Mouse (Mus musculus) myocyte (in vitro differentiated cells): ENCODE measurements around the gene Ercc6l2. TPM values are rescaled to one million over a fixed set of nuclear protein-coding genes. Genes with fewer than 3 reads are reported as not detected.
A peak's percentile ranks its signal among the peaks of the same experiment; 100 is the strongest.

Experiments used
- H3K27me3 ChIP-seq: one replicate; pipeline ENCODE4 v1.6.1; 2011; ENCODE audit not compliant: control insufficient read depth, insufficient read depth, insufficient read length
- H3K36me3 ChIP-seq: one replicate; pipeline ENCODE4 v1.6.1; 2011; ENCODE audit not compliant: control insufficient read depth, insufficient read depth
- H3K4me2 ChIP-seq: one replicate; pipeline ENCODE4 v1.6.1; 2011; ENCODE audit warnings: low read depth, control low read depth
- H3K4me3 ChIP-seq: one replicate; pipeline ENCODE4 v1.5.1; 2011; ENCODE audit warnings: mild to moderate bottlenecking, control low read depth, moderate library complexity
- H3K79me2 ChIP-seq: one replicate; pipeline ENCODE4 v1.6.1; 2011; ENCODE audit not compliant: control insufficient read depth, insufficient read depth
- H3ac ChIP-seq: one replicate; pipeline ENCODE4 v1.6.1; 2011; ENCODE audit not compliant: control insufficient read depth, insufficient read length
- CEBPB ChIP-seq: IDR thresholded peaks from 2 replicates; pipeline ENCODE4 v1.6.1; 2011; ENCODE audit warnings: mild to moderate bottlenecking, moderate library complexity; ENCODE audit not compliant: poor library complexity, insufficient read depth, severe bottlenecking
- E2F4 ChIP-seq: IDR thresholded peaks from one replicate; pipeline ENCODE4 v1.6.1; 2011; ENCODE audit warnings: mild to moderate bottlenecking, control low read depth, moderate library complexity; ENCODE audit not compliant: insufficient read depth
- MAX ChIP-seq: IDR thresholded peaks from one replicate; pipeline ENCODE4 v1.6.1; 2011; ENCODE audit warnings: low read depth, mild to moderate bottlenecking, control low read depth
- MYOD1 ChIP-seq, 3 experiments: IDR thresholded peaks; one replicate each; pipeline ENCODE4 v1.6.1; 2011; ENCODE audit warnings: control low read depth in 2 of 3, low read depth in 2 of 3, mild to moderate bottlenecking in 2 of 3, moderate library complexity in 1 of 3; ENCODE audit not compliant: insufficient read length in 2 of 3, control insufficient read depth in 1 of 3
- MYOG ChIP-seq, 3 experiments: IDR thresholded peaks; one replicate each; pipeline ENCODE4 v1.6.1; 2011; ENCODE audit warnings: control low read depth in 2 of 3, low read depth in 2 of 3, mild to moderate bottlenecking in 2 of 3; ENCODE audit not compliant: insufficient read length in 2 of 3, control insufficient read depth in 1 of 3, insufficient read depth in 1 of 3
- POLR2A ChIP-seq: IDR thresholded peaks from one replicate; pipeline ENCODE4 v1.6.1; 2011; ENCODE audit warnings: low read depth, mild to moderate bottlenecking, control low read depth, moderate library complexity; ENCODE audit not compliant: insufficient read length
- POLR2AphosphoS2 ChIP-seq: IDR thresholded peaks from one replicate; pipeline ENCODE4 v1.6.1; 2011; ENCODE audit warnings: low read depth, control low read depth; ENCODE audit not compliant: insufficient read length
- REST ChIP-seq: IDR thresholded peaks from one replicate; pipeline ENCODE4 v1.6.1; 2011; ENCODE audit warnings: mild to moderate bottlenecking, control low read depth, moderate library complexity; ENCODE audit not compliant: insufficient read depth, insufficient read length
- SRF ChIP-seq: IDR thresholded peaks from one replicate; pipeline ENCODE4 v1.6.1; 2011; ENCODE audit warnings: low read depth; ENCODE audit not compliant: control insufficient read depth, insufficient read length
- TCF12 ChIP-seq: IDR thresholded peaks from one replicate; pipeline ENCODE4 v1.6.1; 2011; ENCODE audit warnings: mild to moderate bottlenecking, control low read depth; ENCODE audit not compliant: poor library complexity, insufficient read depth, severe bottlenecking
- TCF3 ChIP-seq: IDR thresholded peaks from one replicate; pipeline ENCODE4 v1.6.1; 2011; ENCODE audit warnings: low read depth, control low read depth; ENCODE audit not compliant: insufficient read length
- USF1 ChIP-seq: IDR thresholded peaks from one replicate; pipeline ENCODE4 v1.6.1; 2011; ENCODE audit warnings: low read depth, mild to moderate bottlenecking, control low read depth, moderate library complexity
- polyA plus RNA-seq: library from polyadenylated mRNA; unstranded; fragments of >200 nt; fragmentation: generic; extraction: Trizol; gene quantifications from one replicate; pipeline ENCODE4 v1.2.1, GENCODE M21; 2012; ENCODE audit warnings: missing spikeins

Gene Ercc6l2
- polyA plus RNA-seq, 1 experiment: 3.4 TPM

- Histone ChIP-seq H3K27me3 (no peaks in the 10 kb centered on the region), H3K36me3 (no peaks in the 10 kb centered on the region), H3K79me2 (no peaks in the 10 kb centered on the region), H3ac (no peak overlapping the region), H3K4me2 (no peak overlapping the region), H3K4me3 (no peak overlapping the region)
- TF ChIP-seq TCF12 (no peak), REST (no peak), CEBPB (no peak), MYOD1 (IDR thresholded peaks at IDR 0.05; ENCODE audit: control insufficient read depth in 1 of 3, insufficient read length in 2 of 3, low read depth in 2 of 3) (no peak), POLR2A (no peak), MAX (no peak), USF1 (no peak), TCF3 (no peak)
Measured at GRCm38 (mm10) chr13:63911617-63912016, 96.6 kb downstream of the Ercc6l2 start.

GRCm38 (mm10) chr13:63913136-63913535, 98.1 kb downstream of the Ercc6l2 start:
- Histone ChIP-seq H3K36me3 (no peaks in the 10 kb centered on the region), H3K4me3 (no peak overlapping the region), H3K79me2 (no peaks in the 10 kb centered on the region), H3K27me3 (no peaks in the 10 kb centered on the region), H3ac (no peak overlapping the region), H3K4me2 (no peak overlapping the region)
- TF ChIP-seq E2F4 (no peak), REST (no peak), MYOD1 (IDR thresholded peaks at IDR 0.05; ENCODE audit: control insufficient read depth in 1 of 3, insufficient read length in 2 of 3, low read depth in 2 of 3) (no peak), POLR2A (no peak), MYOG (IDR thresholded peaks at IDR 0.05; ENCODE audit: control insufficient read depth in 1 of 3, insufficient read depth in 1 of 3, insufficient read length in 2 of 3, low read depth in 2 of 3) (no peak), USF1 (no peak), MAX (no peak)

GRCm38 (mm10) chr13:63915176-63915575, 100.1 kb downstream of the Ercc6l2 start:
- TF ChIP-seq USF1 (no peak), MYOD1 (IDR thresholded peaks at IDR 0.05; ENCODE audit: control insufficient read depth in 1 of 3, insufficient read length in 2 of 3, low read depth in 2 of 3) (no peak), E2F4 (no peak), POLR2A (no peak), TCF12 (no peak), REST (no peak), TCF3 (no peak), MAX (no peak)
- no peak overlapping the region for H3ac ChIP-seq
- no peaks in the 10 kb centered on the region for H3K27me3 ChIP-seq

DNA sequence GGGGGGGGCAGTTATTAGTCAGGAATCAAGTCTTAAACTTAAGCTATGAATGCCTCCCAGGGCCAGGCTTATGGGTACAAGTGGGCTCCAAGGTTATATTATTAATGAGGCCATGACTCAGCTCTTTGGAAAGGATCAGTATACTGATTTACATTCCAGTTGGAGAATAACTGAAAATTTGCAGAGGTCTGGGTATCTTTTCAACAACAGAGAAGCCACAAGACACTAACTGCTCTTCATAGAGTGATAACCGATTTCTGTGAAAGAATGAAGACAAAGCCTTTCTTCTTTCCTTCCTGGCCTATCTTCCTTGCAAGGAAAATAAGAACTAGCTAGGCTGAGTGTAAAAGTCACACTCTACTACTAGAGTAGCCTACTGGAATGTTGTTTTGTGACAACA, 100.6 kb downstream of the Ercc6l2 start:
- Histone ChIP-seq H3ac (no peak overlapping the region), H3K4me3 (no peak overlapping the region), H3K36me3 (no peaks in the 10 kb centered on the region), H3K27me3 (no peaks in the 10 kb centered on the region), H3K4me2 (no peak overlapping the region), H3K79me2 (no peaks in the 10 kb centered on the region)
- TF ChIP-seq USF1: no peak

More at GRCm38 (mm10) chr13:63915176-63915575, 100.1 kb downstream of the Ercc6l2 start:
- Histone ChIP-seq H3K4me2 (no peak overlapping the region), H3K79me2 (no peaks in the 10 kb centered on the region), H3K4me3 (no peak overlapping the region), H3K36me3 (no peaks in the 10 kb centered on the region)

GRCm38 (mm10) chr13:63916568-63916967, 101.5 kb downstream of the Ercc6l2 start:
- H3K27me3 ChIP-seq: no peaks in the 10 kb centered on the region
- H3K4me3 ChIP-seq: no peak overlapping the region
- no peak for TF ChIP-seq SRF
- TF ChIP-seq MYOD1 (IDR thresholded peaks at IDR 0.05; ENCODE audit: control insufficient read depth in 1 of 3, insufficient read length in 2 of 3, low read depth in 2 of 3): no peak
- TF ChIP-seq MAX: no peak
- TF ChIP-seq USF1: no peak
- no peak for TF ChIP-seq TCF12
- TF ChIP-seq E2F4: no peak
- TF ChIP-seq TCF3: no peak
- H3K4me2 ChIP-seq: no peak overlapping the region
- no peaks in the 10 kb centered on the region for H3K79me2 ChIP-seq
- no peak overlapping the region for H3ac ChIP-seq
- H3K36me3 ChIP-seq: no peaks in the 10 kb centered on the region

DNA sequence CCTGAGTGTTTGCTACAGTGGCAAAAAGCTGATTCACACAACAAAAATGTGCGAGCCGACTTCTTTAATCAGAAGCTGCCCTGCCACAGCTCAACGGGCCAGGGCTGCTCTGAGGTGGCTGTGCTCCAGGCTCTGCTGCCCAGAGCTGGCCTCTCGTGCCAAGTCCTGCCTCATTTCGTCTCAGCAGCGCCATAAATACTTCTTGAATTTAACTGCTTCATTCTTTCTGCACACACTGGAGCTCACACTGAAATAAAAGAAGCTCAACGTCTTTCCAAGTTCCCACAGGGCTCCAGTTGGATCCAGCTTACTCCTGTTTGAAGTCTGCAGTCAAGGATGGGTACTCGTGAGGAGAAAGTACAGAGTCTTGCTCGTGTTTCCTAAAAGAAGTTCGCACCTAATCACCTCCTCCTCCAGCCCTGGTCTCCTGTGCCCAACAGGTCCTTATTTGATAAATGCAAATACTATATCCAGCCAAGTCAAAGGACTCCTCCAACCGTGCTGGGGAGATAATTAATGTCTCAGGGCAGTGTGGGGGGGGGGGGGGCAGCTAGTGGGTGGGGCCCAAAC, 102.2 kb downstream of the Ercc6l2 start:
- Histone ChIP-seq H3ac (no peak overlapping the region), H3K4me3 (no peak overlapping the region), H3K36me3 (no peaks in the 10 kb centered on the region), H3K4me2 (peak overlapping the region; percentile 48), H3K79me2 (no peaks in the 10 kb centered on the region), H3K27me3 (no peaks in the 10 kb centered on the region)
- TF ChIP-seq POLR2AphosphoS2 (no peak), E2F4 (no peak), SRF (no peak), POLR2A (no peak), MYOD1 (IDR thresholded peaks at IDR 0.05; ENCODE audit: control insufficient read depth in 1 of 3, insufficient read length in 2 of 3, low read depth in 2 of 3) (no peak), CEBPB (no peak), MYOG (IDR thresholded peaks at IDR 0.05; ENCODE audit: control insufficient read depth in 1 of 3, insufficient read depth in 1 of 3, insufficient read length in 2 of 3, low read depth in 2 of 3) (no peak), TCF3 (no peak), USF1 (no peak), MAX (no peak), REST (no peak), TCF12 (no peak)
